Mouse (Mus musculus) neural tube, embryonic 11.5 days (tissue): ENCODE measurements around the gene Col27a1. TPM values are rescaled to one million over a fixed set of nuclear protein-coding genes. Genes with fewer than 3 reads are reported as not detected.

ENCODE experiments used
- ATAC-seq: fragments of 200-750 bp; cut with Nextera tagmentation; 2 replicates; pipeline ENCODE4 v1.8.0; 2017; ENCODE audit warnings: moderate number of reproducible peaks, mild to moderate bottlenecking, moderate TSS enrichment, moderate library complexity; ENCODE audit not compliant: insufficient read depth, low FRiP score, low TSS enrichment
- DNase-seq: peaks from one replicate; pipeline ENCODE4 v3.0.0-alpha.2; 2015; ENCODE audit warnings: low spot score
- H3K27ac ChIP-seq: fragments of 300-500 bp; sonication (generic); 2 replicates; pipeline ENCODE4 v1.5.1; 2014; ENCODE audit warnings: low read depth, mild to moderate bottlenecking, low read length
- H3K27me3 ChIP-seq: fragments of 300-500 bp; sonication (generic); 2 replicates; pipeline ENCODE4 v1.6.1; 2014; ENCODE audit warnings: mild to moderate bottlenecking, low read length, mixed read lengths; ENCODE audit not compliant: control insufficient read depth, insufficient read depth
- H3K36me3 ChIP-seq: fragments of 300-500 bp; sonication (generic); 2 replicates; pipeline ENCODE4 v1.6.1; 2014; ENCODE audit warnings: mild to moderate bottlenecking, low read length, moderate library complexity, mixed read lengths; ENCODE audit not compliant: control insufficient read depth, insufficient read depth
- H3K4me1 ChIP-seq: fragments of 300-500 bp; sonication (generic); 2 replicates; pipeline ENCODE4 v1.6.1; 2014; ENCODE audit warnings: low read length, mixed read lengths; ENCODE audit not compliant: control insufficient read depth, insufficient read depth
- H3K4me2 ChIP-seq: fragments of 300-500 bp; sonication (generic); 2 replicates; pipeline ENCODE4 v1.6.1; 2014; ENCODE audit warnings: low read depth, mild to moderate bottlenecking, moderate library complexity
- H3K4me3 ChIP-seq: fragments of 300-500 bp; sonication (generic); 2 replicates; pipeline ENCODE4 v1.5.1; 2014; ENCODE audit warnings: low read depth, low read length
- H3K9ac ChIP-seq: fragments of 300-500 bp; sonication (generic); 2 replicates; pipeline ENCODE4 v1.6.1; 2014; ENCODE audit warnings: mild to moderate bottlenecking, low read length
- H3K9me3 ChIP-seq: fragments of 300-500 bp; sonication (generic); 2 replicates; pipeline ENCODE4 v1.6.1; 2016; ENCODE audit warnings: low read length; ENCODE audit not compliant: control insufficient read depth
- whole genome bisulfite sequencing: fragments of 180-500 bp; shearing (Covaris S2); extraction: QIAGEN DNeasy Blood & Tissue Kit; methylation state at CpG from one replicate; pipeline ENCODE4 v1.1.7; 2014; 5-methylcytosine and 5-hydroxymethylcytosine counted together
- polyA plus RNA-seq: library from polyadenylated mRNA; unstranded; fragments of >200 nt; fragmentation: Nextera tagmentation; extraction: Ambion mirVana; gene quantifications from 2 replicates; pipeline ENCODE4 v1.2.1, GENCODE M21; 2014

The Col27a1 gene
- polyA plus RNA-seq, 1 experiment from 2014 or later: 3.5 TPM

GRCm38 (mm10) chr4:63238722-63239121 lies 24.9 kb downstream of the Col27a1 start:
- H3K27ac ChIP-seq: no peak overlapping the region
- no peaks in the 10 kb centered on the region; the same call in 1 of the 2 replicates for H3K36me3 ChIP-seq
- no peak for ATAC-seq
- H3K9me3 ChIP-seq: peaks cover 3% of the 10 kb centered on the region; the same call in 1 of the 2 replicates
- 87% methylated on average over 5 of the region's 5 CpGs for WGBS
- no peaks in the 10 kb centered on the region for H3K27me3 ChIP-seq
- no peak overlapping the region for H3K9ac ChIP-seq
- no peak overlapping the region for H3K4me2 ChIP-seq
- no peak overlapping the region for H3K4me3 ChIP-seq
- H3K4me1 ChIP-seq: peaks cover 3% of the 10 kb centered on the region; the same call in 1 of the 2 replicates
- DNase-seq: no peak

GRCm38 (mm10) chr4:63241031-63241430 lies 27.2 kb downstream of the Col27a1 start:
- no peak overlapping the region for H3K4me2 ChIP-seq
- ATAC-seq (no peak), DNase-seq (no peak)
- H3K9ac ChIP-seq: no peak overlapping the region
- peaks cover 3% of the 10 kb centered on the region; the same call in 1 of the 2 replicates for H3K9me3 ChIP-seq
- 87% methylated on average over 3 of the region's 3 CpGs for WGBS
- H3K27me3 ChIP-seq: no peaks in the 10 kb centered on the region
- no peaks in the 10 kb centered on the region for H3K36me3 ChIP-seq
- H3K27ac ChIP-seq: no peak overlapping the region
- H3K4me3 ChIP-seq: no peak overlapping the region
- peaks cover 3% of the 10 kb centered on the region; the same call in 1 of the 2 replicates for H3K4me1 ChIP-seq

- H3K4me2 ChIP-seq: no peak overlapping the region
- DNase-seq (no peak), ATAC-seq (no peak)
- no peaks in the 10 kb centered on the region for H3K4me1 ChIP-seq
- no peak overlapping the region for H3K9ac ChIP-seq
- H3K36me3 ChIP-seq: no peaks in the 10 kb centered on the region
- H3K27ac ChIP-seq: no peak overlapping the region
- no peaks in the 10 kb centered on the region for H3K9me3 ChIP-seq
- no peaks in the 10 kb centered on the region for H3K27me3 ChIP-seq
- H3K4me3 ChIP-seq: no peak overlapping the region
Measured at GRCm38 (mm10) chr4:63247991-63248390, 34.2 kb downstream of the Col27a1 start.

DNA sequence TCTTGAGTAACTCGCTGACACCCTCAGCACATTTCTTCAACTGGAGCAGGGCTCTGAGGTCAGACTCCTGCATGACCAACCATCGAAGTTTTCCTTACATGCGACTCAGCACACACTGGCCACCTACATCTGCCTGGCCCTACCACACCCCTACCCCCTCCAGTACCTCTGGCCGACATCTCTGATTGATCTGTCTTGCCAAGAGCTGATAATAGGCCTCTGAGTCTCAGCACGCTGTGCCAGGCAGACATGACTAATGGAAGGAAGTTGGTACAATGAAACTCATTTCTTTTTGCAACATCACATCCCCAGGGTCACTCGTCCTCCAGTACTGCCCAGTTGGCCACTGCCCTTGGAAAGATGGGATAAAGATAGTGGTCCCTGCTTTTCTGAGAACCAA lies 35.1 kb downstream of the Col27a1 start:
- Histone ChIP-seq H3K36me3 (no peaks in the 10 kb centered on the region), H3K9ac (no peak overlapping the region), H3K27ac (no peak overlapping the region), H3K4me3 (no peak overlapping the region), H3K27me3 (no peaks in the 10 kb centered on the region), H3K4me1 (no peaks in the 10 kb centered on the region), H3K4me2 (no peak overlapping the region), H3K9me3 (no peaks in the 10 kb centered on the region)
- 80% methylated on average over 6 of the region's 6 CpGs for whole genome bisulfite sequencing
- DNase-seq (no peak), ATAC-seq (no peak)

- Histone ChIP-seq H3K9ac (no peak overlapping the region), H3K27me3 (no peaks in the 10 kb centered on the region), H3K4me1 (no peaks in the 10 kb centered on the region), H3K4me3 (no peak overlapping the region), H3K36me3 (no peaks in the 10 kb centered on the region; the same call in 1 of the 2 replicates), H3K27ac (no peak overlapping the region), H3K9me3 (no peaks in the 10 kb centered on the region), H3K4me2 (no peak overlapping the region)
- no peak for ATAC-seq
- WGBS: 81% methylated on average over 11 of the region's 11 CpGs
- no peak for DNase-seq
Measured at GRCm38 (mm10) chr4:63251760-63252159, 38.0 kb downstream of the Col27a1 start.

- WGBS: 82% methylated on average over 6 of the region's 6 CpGs
- no peak for ATAC-seq
- no peak for DNase-seq
- no peak overlapping the region for H3K9ac ChIP-seq
- no peak overlapping the region for H3K4me2 ChIP-seq
- H3K4me1 ChIP-seq: no peaks in the 10 kb centered on the region
- no peaks in the 10 kb centered on the region for H3K9me3 ChIP-seq
- no peaks in the 10 kb centered on the region; the same call in 1 of the 2 replicates for H3K36me3 ChIP-seq
- no peak overlapping the region for H3K4me3 ChIP-seq
- no peak overlapping the region for H3K27ac ChIP-seq
- no peaks in the 10 kb centered on the region for H3K27me3 ChIP-seq
Measured at GRCm38 (mm10) chr4:63253716-63254115, 39.9 kb downstream of the Col27a1 start.

DNA sequence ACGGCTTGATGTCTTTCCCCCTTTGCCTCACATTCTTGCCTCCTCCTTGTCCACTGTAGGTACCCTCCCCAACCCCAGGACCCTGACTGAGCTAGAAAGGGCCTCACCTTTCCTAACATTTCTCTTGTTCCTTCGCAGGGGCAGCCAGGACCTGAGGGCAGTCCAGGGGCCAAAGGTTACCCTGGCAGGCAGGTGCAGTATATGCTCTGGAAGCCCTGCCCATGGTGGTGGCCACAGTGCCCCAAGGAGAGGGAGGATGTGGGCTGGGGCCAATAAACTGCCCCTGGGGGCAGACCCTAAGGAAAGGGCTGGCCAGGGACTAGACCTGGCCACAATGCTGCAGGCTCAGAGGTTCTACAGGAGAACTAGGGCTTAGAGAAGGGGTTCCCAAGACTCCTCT lies 40.3 kb downstream of the Col27a1 start:
- H3K4me2 ChIP-seq: no peak overlapping the region
- ATAC-seq (no peak), DNase-seq (no peak)
- H3K4me3 ChIP-seq: no peak overlapping the region
- H3K27ac ChIP-seq: no peak overlapping the region
- no peak overlapping the region for H3K9ac ChIP-seq
- H3K36me3 ChIP-seq: no peaks in the 10 kb centered on the region; the same call in 1 of the 2 replicates
- H3K4me1 ChIP-seq: no peaks in the 10 kb centered on the region
- no peaks in the 10 kb centered on the region for H3K9me3 ChIP-seq
- H3K27me3 ChIP-seq: no peaks in the 10 kb centered on the region
- 80% methylated on average over 2 of the region's 2 CpGs for WGBS

DNA sequence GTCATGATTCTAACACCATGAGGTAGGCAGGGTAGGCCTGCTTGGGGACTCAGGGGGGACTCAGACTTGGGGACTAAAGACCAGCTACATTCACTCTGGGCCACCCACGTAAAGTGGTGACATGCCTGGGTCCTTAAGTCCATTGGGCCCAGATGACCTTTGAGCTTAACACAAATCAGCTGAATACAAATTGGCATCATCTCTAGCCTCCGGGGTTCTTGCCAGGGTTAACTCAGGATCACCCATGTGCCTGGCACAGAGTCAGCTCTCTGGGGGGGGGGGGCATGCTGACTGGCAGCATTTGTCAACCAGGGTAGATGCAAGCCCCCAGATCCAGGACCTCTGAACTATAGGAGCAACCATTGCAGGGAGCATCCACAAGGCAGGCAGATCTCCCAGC lies 42.6 kb downstream of the Col27a1 start:
- Histone ChIP-seq H3K4me3 (no peak overlapping the region), H3K27ac (no peak overlapping the region), H3K27me3 (no peaks in the 10 kb centered on the region), H3K9me3 (no peaks in the 10 kb centered on the region), H3K4me2 (no peak overlapping the region), H3K9ac (no peak overlapping the region), H3K4me1 (no peaks in the 10 kb centered on the region), H3K36me3 (no peaks in the 10 kb centered on the region; the same call in 1 of the 2 replicates)
- no peak for DNase-seq
- no peak for ATAC-seq
- WGBS: 92% methylated on average over 2 of the region's 2 CpGs

- WGBS: 55% methylated on average over 7 of the region's 7 CpGs
- H3K4me3 ChIP-seq: no peak overlapping the region
Measured at GRCm38 (mm10) chr4:63257346-63257745, 43.5 kb downstream of the Col27a1 start.

More at GRCm38 (mm10) chr4:63257346-63257745, 43.5 kb downstream of the Col27a1 start:
- DNase-seq (no peak), ATAC-seq (no peak)
- Histone ChIP-seq H3K9me3 (no peaks in the 10 kb centered on the region), H3K36me3 (no peaks in the 10 kb centered on the region; the same call in 1 of the 2 replicates), H3K4me1 (no peaks in the 10 kb centered on the region), H3K9ac (no peak overlapping the region), H3K4me2 (no peak overlapping the region), H3K27ac (no peak overlapping the region), H3K27me3 (no peaks in the 10 kb centered on the region)
